Mouse (Mus musculus) telencephalon, adult 2 months (tissue): Measurements from ENCODE around the gene Zfp979.
"Not testable (repeated sequence)": the region's sequence is repeated elsewhere in the genome, so short reads cannot be mapped to it uniquely, and the experiment has no call there.

Experiments
- DNase-seq: peaks from one replicate; pipeline ENCODE4 v3.0.0-alpha.2; 2011; ENCODE audit warnings: low read depth, low spot score

Zfp979 gene

DNA sequence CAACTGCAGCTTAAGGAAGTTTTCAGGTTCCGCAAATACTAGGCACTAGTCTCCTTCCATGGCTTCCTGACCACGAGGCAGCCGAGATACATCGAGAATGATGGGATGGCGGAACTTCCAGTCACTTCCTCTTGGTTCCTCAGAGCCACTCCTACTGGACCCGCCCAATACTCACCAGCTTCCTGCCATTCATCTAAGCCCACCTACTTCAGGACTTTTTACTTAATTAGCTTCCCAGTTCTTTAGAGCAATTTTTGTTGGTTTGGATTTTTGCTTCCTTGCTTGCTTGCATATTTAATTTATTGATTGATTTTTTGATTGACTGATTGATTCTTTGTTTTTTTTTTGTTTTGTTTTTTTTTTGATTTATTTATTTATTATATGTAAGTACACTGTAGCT, at the start of gene Zfp979:
TSS of gene Zfp979 (minus strand) at position 101 of the 400 bp plus-strand sequence.
- DNase-seq, result not testable (repeated sequence)

- DNase-seq, result not testable (repeated sequence)
These were observed 12.9 kb upstream of the Zfp979 start for GRCm38 (mm10) chr4:147655245-147655644.

DNA sequence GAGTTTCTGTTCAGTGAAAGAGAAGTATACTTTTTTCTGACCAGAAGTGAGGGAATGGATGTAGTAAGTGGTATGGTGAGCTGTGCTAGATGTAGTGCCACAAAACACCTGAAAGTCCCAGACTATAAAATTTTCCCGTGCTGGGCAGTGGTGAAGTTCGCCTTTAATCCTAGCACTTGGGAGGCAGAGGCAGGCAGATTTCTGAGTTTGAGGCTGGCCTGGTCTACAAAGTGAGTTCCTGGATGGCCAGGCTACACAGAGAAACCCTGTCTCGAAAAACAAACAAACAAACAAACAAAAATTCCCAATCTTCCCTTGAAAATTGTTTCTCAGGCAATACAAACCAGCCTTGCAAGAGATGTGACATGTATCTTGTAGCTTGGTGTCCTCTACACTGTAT, 5.1 kb upstream of the Zfp979 start:
- DNase-seq, result not testable (repeated sequence)

DNA sequence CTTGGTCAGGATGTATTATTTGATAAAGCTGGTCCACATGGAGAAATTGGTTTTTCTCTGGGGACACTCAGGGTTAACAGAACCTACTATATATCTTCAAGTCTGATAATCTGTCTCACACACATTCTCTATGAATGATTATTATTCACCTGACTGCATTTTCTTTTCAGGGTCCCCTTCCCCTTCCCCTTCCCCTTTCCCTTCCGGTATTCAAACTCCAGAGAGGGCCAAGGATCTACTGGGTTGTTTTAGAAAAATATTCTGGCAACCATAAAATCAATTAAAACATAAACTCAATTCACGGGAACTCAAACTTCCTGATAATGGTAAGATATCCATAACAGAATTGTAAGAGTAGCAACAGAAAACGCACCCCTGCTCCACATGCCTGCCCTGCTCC, 381 bp downstream of the Zfp979 start:
- DNase-seq, result not testable (repeated sequence)

GRCm38 (mm10) chr4:147633818-147634262, 8.5 kb downstream of the Zfp979 start:
- not testable (repeated sequence) for DNase-seq

DNA sequence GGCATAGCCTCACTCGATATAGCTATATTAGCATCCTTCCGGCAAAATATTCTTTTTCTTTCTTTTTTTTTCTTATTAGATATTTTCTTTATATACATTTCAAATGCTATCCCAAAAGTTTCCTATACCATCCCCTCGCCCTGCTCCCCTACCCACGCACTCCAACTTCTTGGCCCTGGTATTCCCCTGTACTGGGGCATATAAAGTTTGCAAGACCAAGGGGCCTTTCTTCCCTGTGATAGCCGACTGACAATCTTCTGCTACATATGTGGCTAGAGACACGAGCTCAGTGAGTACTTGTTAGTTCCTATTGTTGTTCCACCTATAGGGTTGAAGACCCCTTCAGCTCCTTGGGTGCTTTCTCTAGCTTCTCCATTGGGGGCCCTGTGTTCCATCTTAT, 35.8 kb downstream of the Zfp979 start:
- not testable (repeated sequence) for DNase-seq

DNA sequence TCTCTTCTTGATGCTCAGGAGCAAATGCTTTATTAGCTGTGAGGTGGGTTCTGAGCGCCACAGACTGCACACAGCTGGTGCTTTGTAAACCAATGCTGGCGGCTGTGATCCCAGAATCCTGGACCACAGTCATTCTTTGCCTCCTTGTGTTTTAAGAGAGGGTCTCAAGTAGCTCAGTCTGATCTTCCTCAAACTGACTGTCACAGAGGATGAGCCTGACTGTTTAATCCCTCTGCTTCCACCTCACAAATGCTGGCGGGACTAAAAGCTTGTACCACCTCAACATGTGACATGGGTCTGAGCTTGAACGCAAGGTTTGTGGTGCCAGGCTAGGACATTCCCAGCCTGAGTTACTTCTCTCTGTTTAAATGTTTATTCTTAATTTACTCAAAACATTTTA, 36.8 kb downstream of the Zfp979 start:
- no peak for DNase-seq

DNA sequence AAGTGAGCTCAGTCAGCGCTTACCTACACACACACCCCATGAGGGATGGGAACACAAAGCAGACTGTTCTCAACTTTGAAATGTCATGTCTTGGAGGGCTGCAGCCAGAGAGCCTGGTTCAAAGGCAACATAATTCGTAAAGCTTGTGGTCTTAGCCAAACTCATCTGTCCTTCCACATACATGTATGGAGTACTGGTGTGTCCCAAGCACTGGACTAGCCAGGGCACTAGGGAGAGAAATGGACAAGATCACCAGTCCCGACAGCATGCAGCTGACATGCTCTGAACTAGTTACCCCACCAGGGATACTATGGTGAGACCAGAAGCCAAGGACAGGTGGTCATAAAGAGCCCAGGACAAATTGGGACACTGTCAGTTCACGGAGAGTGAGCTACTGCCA, 38.5 kb downstream of the Zfp979 start:
- DNase-seq, result no peak

GRCm38 (mm10) chr4:147601881-147602280, 40.4 kb downstream of the Zfp979 start:
- DNase-seq, result no peak

GRCm38 (mm10) chr4:147598831-147599230, 43.5 kb downstream of the Zfp979 start:
- no peak for DNase-seq

DNA sequence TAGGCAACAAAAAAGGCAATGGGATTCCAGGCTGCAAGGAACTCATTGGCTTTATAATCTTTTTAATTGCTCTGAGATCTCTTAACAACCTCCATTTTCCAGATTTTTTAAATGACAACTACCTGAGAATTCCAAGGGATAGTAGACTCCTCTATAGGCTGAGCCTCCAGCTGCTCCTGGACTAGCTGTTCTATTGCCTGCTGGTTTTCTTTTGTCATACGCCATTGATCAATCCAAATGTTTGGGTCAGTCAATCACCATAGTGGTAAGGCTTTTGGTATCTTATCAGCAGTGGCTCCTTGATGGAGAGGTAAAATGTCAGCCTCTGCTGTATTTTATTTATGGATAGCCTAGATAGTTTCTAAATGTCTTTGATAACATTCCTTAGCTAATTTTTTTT, 44.6 kb downstream of the Zfp979 start:
- no peak for DNase-seq

GRCm38 (mm10) chr4:147594630-147595029, 47.7 kb downstream of the Zfp979 start:
- DNase-seq, result not testable (repeated sequence)

- no peak for DNase-seq
These were observed 55.5 kb downstream of the Zfp979 start for GRCm38 (mm10) chr4:147586511-147587473.

GRCm38 (mm10) chr4:147579371-147579770, 62.9 kb downstream of the Zfp979 start:
- DNase-seq, result not testable (repeated sequence)

GRCm38 (mm10) chr4:147571156-147571555, 71.2 kb downstream of the Zfp979 start:
- not testable (repeated sequence) for DNase-seq

GRCm38 (mm10) chr4:147565426-147566220, 76.7 kb downstream of the Zfp979 start:
- DNase-seq, result no peak
